Mouse (Mus musculus): ENCODE results near the gene Khdc4. TPM values are rescaled to one million over a fixed set of nuclear protein-coding genes. Genes with fewer than 3 reads are reported as not detected.

The Khdc4 gene
- 85.5 and 112 TPM in 2 replicates for total RNA-seq (2012; rRNA removed)

GRCm38 (mm10) chr3:88684980-88685941 lies at the start of gene Khdc4:
TSS of gene Khdc4 (plus strand) at chr3:88685803.
- in situ Hi-C loops (cut with MboI; ENCODE audit: low sequenced_read_pairs in 2 of 2, unreplicated experiment in 2 of 2): loop anchor here in 1 of 2 experiments (25.0 kb wide), 1 partner anchor 1352 kb away; no protein-coding TSS in a partner anchor
- peak; percentile 94 for DNase-seq (ENCODE audit: low read depth, low spot score)
- Histone ChIP-seq H3K27ac (ENCODE audit: insufficient read depth, low read depth, low read length, poor library complexity, severe bottlenecking) (peak within 1 kb of the TSS; percentile 91), H3K36me3 (ENCODE audit: control insufficient read depth, insufficient read depth, low read length, poor library complexity, severe bottlenecking) (peaks cover 18% of the 10 kb centered on the region), H3K9me3 (ENCODE audit: control insufficient read depth, insufficient read depth, low read depth, low read length) (no peaks in the 10 kb centered on the region), H3K4me1 (ENCODE audit: control insufficient read depth in 2 of 2, insufficient read depth in 2 of 2, low read length in 2 of 2, poor library complexity in 1 of 2) (peaks cover 2 to 3% of the 10 kb centered on the region in 2 experiments; a peak in 2 of 4 replicates), H3K9ac (ENCODE audit: insufficient read depth, low read depth, low read length, poor library complexity, severe bottlenecking) (peak within 1 kb of the TSS; percentile 100), H3K4me3 (ENCODE audit: insufficient read depth in 1 of 2, low read depth in 1 of 2, low read length in 2 of 2, poor library complexity in 1 of 2, severe bottlenecking in 1 of 2) (peak within 1 kb of the TSS; percentile 98 to 100)
- TF ChIP-seq HCFC1 (IDR thresholded peaks at IDR 0.05; ENCODE audit: borderline replicate concordance, insufficient read depth, low read length) (peak; percentile 88), ZC3H11A (IDR thresholded peaks at IDR 0.05; ENCODE audit: borderline replicate concordance, low read depth, low read length) (no peak), ZNF384 (IDR thresholded peaks at IDR 0.05; ENCODE audit: low read depth, low read length) (no peak), MAFK (IDR thresholded peaks at IDR 0.05; ENCODE audit: insufficient read depth, low read depth, low read length) (0 out of 2 replicates have a peak, but pooled peaks have one; percentile 37)

GRCm38 (mm10) chr3:88636555-88636986 lies 49.0 kb upstream of the Khdc4 start:
- Histone ChIP-seq H3K36me3 (ENCODE audit: control insufficient read depth, insufficient read depth, low read length, poor library complexity, severe bottlenecking) (peaks cover 77% of the 10 kb centered on the region), H3K4me3 (ENCODE audit: insufficient read depth in 1 of 2, low read depth in 1 of 2, low read length in 2 of 2, poor library complexity in 1 of 2, severe bottlenecking in 1 of 2) (no peak overlapping the region), H3K9ac (ENCODE audit: insufficient read depth, low read depth, low read length, poor library complexity, severe bottlenecking) (no peak overlapping the region), H3K4me1 (ENCODE audit: control insufficient read depth in 2 of 2, insufficient read depth in 2 of 2, low read length in 2 of 2, poor library complexity in 1 of 2) (peaks cover 0 to 13% of the 10 kb centered on the region in 2 experiments; a peak in 2 of 4 replicates), H3K9me3 (ENCODE audit: control insufficient read depth, insufficient read depth, low read depth, low read length) (no peaks in the 10 kb centered on the region), H3K27ac (ENCODE audit: insufficient read depth, low read depth, low read length, poor library complexity, severe bottlenecking) (no peak overlapping the region)
- no peak for DNase-seq (ENCODE audit: low read depth, low spot score)
- TF ChIP-seq HCFC1 (IDR thresholded peaks at IDR 0.05; ENCODE audit: borderline replicate concordance, insufficient read depth, low read length) (no peak), CHD2 (IDR thresholded peaks at IDR 0.05; ENCODE audit: low read depth, low read length) (no peak), MAFK (IDR thresholded peaks at IDR 0.05; ENCODE audit: insufficient read depth, low read depth, low read length) (no peak), ZNF384 (IDR thresholded peaks at IDR 0.05; ENCODE audit: low read depth, low read length) (no peak), ZC3H11A (IDR thresholded peaks at IDR 0.05; ENCODE audit: borderline replicate concordance, low read depth, low read length) (no peak)
- in situ Hi-C loops (cut with MboI; ENCODE audit: low sequenced_read_pairs in 2 of 2, unreplicated experiment in 2 of 2): no loop called here

GRCm38 (mm10) chr3:88637134-88637533 lies 48.5 kb upstream of the Khdc4 start:
- Histone ChIP-seq H3K36me3 (ENCODE audit: control insufficient read depth, insufficient read depth, low read length, poor library complexity, severe bottlenecking) (peaks cover 75% of the 10 kb centered on the region), H3K4me1 (ENCODE audit: control insufficient read depth in 2 of 2, insufficient read depth in 2 of 2, low read length in 2 of 2, poor library complexity in 1 of 2) (peaks cover 0 to 11% of the 10 kb centered on the region in 2 experiments; a peak in 2 of 4 replicates), H3K4me3 (ENCODE audit: insufficient read depth in 1 of 2, low read depth in 1 of 2, low read length in 2 of 2, poor library complexity in 1 of 2, severe bottlenecking in 1 of 2) (no peak overlapping the region), H3K9ac (ENCODE audit: insufficient read depth, low read depth, low read length, poor library complexity, severe bottlenecking) (no peak overlapping the region), H3K27ac (ENCODE audit: insufficient read depth, low read depth, low read length, poor library complexity, severe bottlenecking) (no peak overlapping the region), H3K9me3 (ENCODE audit: control insufficient read depth, insufficient read depth, low read depth, low read length) (no peaks in the 10 kb centered on the region)
- in situ Hi-C loops (cut with MboI; ENCODE audit: low sequenced_read_pairs in 2 of 2, unreplicated experiment in 2 of 2): no loop called here
- no peak for TF ChIP-seq ZNF384 (IDR thresholded peaks at IDR 0.05; ENCODE audit: low read depth, low read length)
- TF ChIP-seq HCFC1 (IDR thresholded peaks at IDR 0.05; ENCODE audit: borderline replicate concordance, insufficient read depth, low read length): no peak
- no peak for TF ChIP-seq MAFK (IDR thresholded peaks at IDR 0.05; ENCODE audit: insufficient read depth, low read depth, low read length)
- no peak for TF ChIP-seq CHD2 (IDR thresholded peaks at IDR 0.05; ENCODE audit: low read depth, low read length)
- TF ChIP-seq ZC3H11A (IDR thresholded peaks at IDR 0.05; ENCODE audit: borderline replicate concordance, low read depth, low read length): no peak
- DNase-seq (ENCODE audit: low read depth, low spot score): no peak

DNA sequence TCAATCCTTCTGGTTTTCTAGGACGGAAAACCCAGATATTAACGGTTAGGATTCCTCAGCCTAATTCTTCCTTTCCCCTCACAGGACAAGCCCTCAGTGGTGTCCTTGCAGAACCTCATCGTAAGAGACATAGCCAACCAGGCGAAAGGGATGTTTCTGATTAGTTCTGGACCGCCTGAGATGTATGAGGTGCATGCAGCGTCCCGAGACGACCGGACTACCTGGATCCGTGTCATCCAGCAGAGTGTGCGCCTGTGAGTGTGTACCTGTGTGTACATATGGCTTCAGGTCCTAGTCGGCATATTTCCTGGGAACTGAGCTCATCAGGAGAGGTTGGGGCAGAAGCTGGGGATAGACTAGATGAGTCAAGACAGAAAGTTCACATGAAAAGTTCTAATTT lies 46.4 kb upstream of the Khdc4 start:
- H3K4me1 ChIP-seq (ENCODE audit: control insufficient read depth in 2 of 2, insufficient read depth in 2 of 2, low read length in 2 of 2, poor library complexity in 1 of 2): peaks cover 0 to 22% of the 10 kb centered on the region in 2 experiments; a peak in 2 of 4 replicates
- H3K9ac ChIP-seq (ENCODE audit: insufficient read depth, low read depth, low read length, poor library complexity, severe bottlenecking): no peak overlapping the region
- H3K9me3 ChIP-seq (ENCODE audit: control insufficient read depth, insufficient read depth, low read depth, low read length): no peaks in the 10 kb centered on the region
- DNase-seq (ENCODE audit: low read depth, low spot score): no peak
- no peak overlapping the region for H3K27ac ChIP-seq (ENCODE audit: insufficient read depth, low read depth, low read length, poor library complexity, severe bottlenecking)
- H3K4me3 ChIP-seq (ENCODE audit: insufficient read depth in 1 of 2, low read depth in 1 of 2, low read length in 2 of 2, poor library complexity in 1 of 2, severe bottlenecking in 1 of 2): no peak overlapping the region
- TF ChIP-seq ZNF384 (IDR thresholded peaks at IDR 0.05; ENCODE audit: low read depth, low read length) (no peak), MAFK (IDR thresholded peaks at IDR 0.05; ENCODE audit: insufficient read depth, low read depth, low read length) (no peak), CHD2 (IDR thresholded peaks at IDR 0.05; ENCODE audit: low read depth, low read length) (no peak), ZC3H11A (IDR thresholded peaks at IDR 0.05; ENCODE audit: borderline replicate concordance, low read depth, low read length) (no peak), HCFC1 (IDR thresholded peaks at IDR 0.05; ENCODE audit: borderline replicate concordance, insufficient read depth, low read length) (no peak)
- in situ Hi-C loops (cut with MboI; ENCODE audit: low sequenced_read_pairs in 2 of 2, unreplicated experiment in 2 of 2): no loop called here
- peaks cover 71% of the 10 kb centered on the region for H3K36me3 ChIP-seq (ENCODE audit: control insufficient read depth, insufficient read depth, low read length, poor library complexity, severe bottlenecking)

Data from ES-E14 (cell line).